Mouse (Mus musculus): ENCODE measurements around the gene Gm7030.
"Not testable (repeated sequence)": the region's sequence is repeated elsewhere in the genome, so short reads cannot be mapped to it uniquely, and the experiment has no call there.

Gm7030 gene

GRCm38 (mm10) chr17:36135421-36136231, 6.4 kb upstream of the Gm7030 start:
- DNase-seq (ENCODE audit: low read depth, low spot score) = not testable (repeated sequence)

DNA sequence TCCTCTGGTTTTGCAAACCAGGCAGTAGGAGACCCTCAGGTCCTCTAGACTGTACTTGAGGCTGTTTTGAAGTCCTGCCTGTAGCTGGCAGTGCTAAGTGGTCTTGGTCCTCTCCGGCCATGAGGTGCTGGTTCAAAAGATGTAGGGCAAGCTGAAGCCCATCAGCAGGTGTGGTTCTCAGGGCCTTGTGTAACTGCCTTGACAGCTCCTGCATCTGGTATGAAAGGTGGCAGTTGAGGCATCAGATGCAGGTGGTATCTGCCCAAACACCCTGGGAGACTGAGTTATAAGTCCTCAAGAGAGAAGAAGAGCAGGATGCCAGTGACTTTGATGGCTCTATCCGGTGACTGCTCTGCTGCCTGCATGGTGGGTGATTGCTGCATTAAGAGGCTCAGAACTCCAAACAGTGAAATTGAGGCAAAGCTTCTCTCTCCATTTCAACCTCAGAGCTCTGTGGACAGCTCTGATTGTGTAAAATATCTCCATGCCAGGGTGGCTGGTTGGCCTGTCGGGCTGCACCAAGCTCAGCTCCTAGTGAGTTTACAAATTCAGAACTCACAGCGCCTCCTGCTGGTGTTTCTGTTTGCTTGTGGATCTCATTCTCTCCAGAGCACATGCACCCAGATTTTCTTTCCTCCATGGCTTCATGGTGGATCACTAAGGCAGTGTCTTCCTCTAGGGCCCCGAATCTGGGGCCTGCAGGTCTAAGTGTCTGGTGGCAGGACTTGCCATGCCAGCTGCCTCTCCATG, 2.5 kb upstream of the Gm7030 start:
- peak; percentile 27 for DNase-seq (ENCODE audit: low read depth, low spot score)

DNA sequence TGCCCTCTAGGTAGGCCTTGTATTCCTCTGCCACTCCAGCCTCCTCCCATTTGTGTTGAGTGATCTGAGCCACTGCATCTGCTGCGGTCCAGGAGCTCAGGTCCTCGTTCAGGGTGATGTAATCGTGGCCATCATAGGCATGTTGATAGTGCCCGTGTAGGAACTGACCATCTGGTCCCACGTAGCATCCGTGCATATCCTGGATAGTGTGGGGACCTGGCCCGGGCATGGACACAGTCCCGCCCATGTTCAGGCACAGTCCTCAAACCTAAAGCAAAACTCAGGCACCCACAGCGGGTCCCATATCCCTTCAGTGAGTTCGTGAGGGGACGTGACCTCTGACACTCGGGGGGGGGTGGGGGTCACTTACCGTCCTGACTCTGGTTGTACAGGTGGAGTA, 700 bp downstream of the Gm7030 start:
- not testable (repeated sequence) for DNase-seq (ENCODE audit: low read depth, low spot score)

- DNase-seq (ENCODE audit: low read depth, low spot score) = not testable (repeated sequence)
Measured at GRCm38 (mm10) chr17:36124111-36124510, 5.1 kb downstream of the Gm7030 start.

DNA sequence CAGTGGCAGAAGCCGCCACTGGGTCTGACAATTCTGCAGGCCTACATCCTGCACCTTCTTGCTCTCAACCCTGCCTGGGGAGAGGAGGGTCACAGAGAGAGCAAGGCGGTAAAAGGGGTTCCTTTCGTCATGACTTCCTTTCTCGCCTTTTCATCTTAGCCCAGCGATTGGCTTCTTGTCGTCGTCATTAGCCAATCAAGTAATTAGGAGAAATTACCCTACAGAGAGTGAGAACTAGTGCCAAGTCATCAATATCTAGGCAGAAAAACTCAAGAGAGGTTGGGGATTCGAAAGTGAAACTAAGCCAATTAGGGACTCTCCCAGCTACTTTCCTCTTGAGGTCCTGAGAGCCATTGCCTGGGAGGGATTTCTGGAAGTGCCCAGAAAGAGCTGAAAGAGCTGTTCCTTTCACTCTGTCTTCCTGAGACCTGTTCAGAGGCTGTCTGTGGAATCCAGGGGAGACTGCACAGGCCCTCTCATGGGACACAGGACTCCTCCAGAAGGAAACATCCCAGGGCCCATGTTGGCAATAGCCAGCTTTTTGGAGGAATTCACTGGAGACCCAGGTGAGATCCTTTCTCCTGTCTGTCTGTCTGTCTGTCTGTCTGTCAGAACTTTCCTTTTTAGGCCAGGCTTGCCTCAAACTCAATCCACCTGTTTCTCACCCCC, 7.7 kb downstream of the Gm7030 start, which contains the start of gene Gm19684:
TSS of gene Gm19684 (plus strand) at position 327 of the 669 bp plus-strand sequence.
- not testable (repeated sequence) for DNase-seq (ENCODE audit: low read depth, low spot score)

- not testable (repeated sequence) for DNase-seq (ENCODE audit: low read depth, low spot score)
Measured at GRCm38 (mm10) chr17:36120839-36121238, 8.4 kb downstream of the Gm7030 start.

- DNase-seq (ENCODE audit: low read depth, low spot score) = not testable (repeated sequence)
Measured at GRCm38 (mm10) chr17:36116545-36116944, 12.7 kb downstream of the Gm7030 start.

GRCm38 (mm10) chr17:36113979-36114593, 15.1 kb downstream of the Gm7030 start:
- DNase-seq (ENCODE audit: low read depth, low spot score) = not testable (repeated sequence)

DNA sequence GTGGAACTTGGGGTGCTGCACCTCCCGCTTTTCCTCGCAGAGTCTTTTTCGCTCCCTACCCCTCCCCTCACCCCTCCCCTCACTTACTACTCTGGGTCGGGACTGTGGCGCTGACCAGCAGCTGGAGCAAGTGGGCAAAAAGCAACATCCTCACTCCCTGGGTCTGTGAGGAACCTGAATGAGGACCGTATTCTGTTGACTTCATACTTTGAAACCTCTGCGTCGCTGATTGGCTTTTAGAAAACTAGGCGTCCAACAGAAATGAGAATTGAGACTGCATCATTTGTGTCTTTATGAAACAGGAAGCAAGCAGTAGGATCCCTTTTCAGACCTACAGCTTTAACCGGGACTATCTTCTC, 17.7 kb downstream of the Gm7030 start:
- DNase-seq (ENCODE audit: low read depth, low spot score) = not testable (repeated sequence)

GRCm38 (mm10) chr17:36110641-36111509, 18.4 kb downstream of the Gm7030 start:
- DNase-seq (ENCODE audit: low read depth, low spot score) = not testable (repeated sequence)

DNA sequence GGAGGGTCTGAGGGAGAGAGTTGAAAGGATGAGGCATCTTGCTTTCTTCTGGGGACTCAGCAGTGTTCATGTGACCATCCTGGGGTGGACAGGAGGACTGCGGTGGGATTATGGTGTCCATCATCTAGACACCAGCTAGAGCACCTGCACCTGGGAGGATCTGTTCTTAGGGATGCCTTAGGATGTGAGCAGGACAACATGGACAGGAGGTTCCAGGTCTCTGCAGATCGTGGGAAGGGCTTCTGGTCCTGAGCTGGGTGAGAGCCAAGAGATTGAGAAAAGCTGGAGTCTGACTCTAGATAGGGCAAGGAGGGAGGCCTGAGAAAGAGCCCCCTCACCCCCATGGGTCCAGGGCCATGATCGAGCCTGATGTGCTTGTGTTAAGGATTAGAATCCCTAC, 19.1 kb downstream of the Gm7030 start:
- DNase-seq (ENCODE audit: low read depth, low spot score) = not testable (repeated sequence)

- not testable (repeated sequence) for DNase-seq (ENCODE audit: low read depth, low spot score)
Measured at GRCm38 (mm10) chr17:36102091-36102490, 27.1 kb downstream of the Gm7030 start.

DNA sequence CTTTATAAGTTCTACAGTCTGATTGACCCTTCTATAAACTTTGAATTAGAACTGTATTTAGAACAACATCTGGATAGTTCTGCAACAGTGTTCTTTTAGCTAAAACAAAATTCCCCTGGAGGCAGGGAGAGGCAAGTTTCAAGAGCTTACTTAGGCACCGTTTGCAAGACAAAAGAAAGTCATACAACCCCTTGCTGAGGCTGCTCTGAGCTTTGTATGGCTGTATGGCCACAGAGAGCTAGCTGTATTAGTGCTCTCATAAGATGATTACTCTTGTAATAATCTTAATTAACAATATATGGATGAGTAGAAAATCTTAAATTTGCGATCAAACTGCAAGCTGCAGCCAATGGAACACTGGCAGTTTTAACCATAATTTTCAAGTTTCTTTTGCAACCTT, 29.6 kb downstream of the Gm7030 start:
- not testable (repeated sequence) for DNase-seq (ENCODE audit: low read depth, low spot score)

- no peak for DNase-seq (ENCODE audit: low read depth, low spot score)
Measured at GRCm38 (mm10) chr17:36093936-36094335, 35.3 kb downstream of the Gm7030 start.

DNA sequence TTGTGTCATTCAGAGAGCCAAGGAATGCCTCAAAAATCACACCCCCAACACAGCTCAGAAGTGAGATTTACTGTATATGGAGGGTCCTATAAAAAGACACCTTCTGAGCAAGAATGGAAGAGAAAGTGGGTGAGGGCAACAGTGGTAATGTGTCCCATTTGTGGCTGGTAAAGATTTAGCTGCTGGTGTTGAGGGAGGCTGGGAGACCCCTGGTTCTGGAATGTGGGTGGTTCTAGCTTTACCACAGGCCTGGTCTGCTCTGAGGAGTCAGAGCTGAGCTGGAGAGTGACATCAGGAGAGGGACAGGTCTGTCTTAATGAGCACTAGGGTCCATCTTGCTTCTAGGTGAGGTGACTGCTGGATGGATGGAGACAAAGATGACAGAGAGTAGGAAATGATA, 36.7 kb downstream of the Gm7030 start:
- not testable (repeated sequence) for DNase-seq (ENCODE audit: low read depth, low spot score)

DNA sequence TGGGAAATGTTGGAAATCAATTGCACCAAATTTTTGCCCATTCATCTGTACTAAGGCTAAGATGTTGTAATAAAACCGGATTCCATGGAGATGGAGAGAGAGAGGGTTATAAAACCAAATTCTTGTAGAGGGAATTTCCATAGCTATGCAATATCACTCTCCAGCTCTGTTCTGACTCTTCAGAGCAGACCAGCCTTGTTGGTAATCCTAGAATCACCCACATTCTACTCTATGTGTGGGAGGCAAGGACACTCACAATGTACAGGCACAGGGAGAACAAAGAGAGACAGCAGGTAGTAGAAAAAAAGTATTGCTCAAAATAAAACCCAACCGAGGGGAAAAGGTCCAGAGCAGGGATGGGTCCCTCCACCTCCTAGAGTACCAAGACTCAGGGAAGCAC, 37.3 kb downstream of the Gm7030 start:
- DNase-seq (ENCODE audit: low read depth, low spot score) = not testable (repeated sequence)

DNA sequence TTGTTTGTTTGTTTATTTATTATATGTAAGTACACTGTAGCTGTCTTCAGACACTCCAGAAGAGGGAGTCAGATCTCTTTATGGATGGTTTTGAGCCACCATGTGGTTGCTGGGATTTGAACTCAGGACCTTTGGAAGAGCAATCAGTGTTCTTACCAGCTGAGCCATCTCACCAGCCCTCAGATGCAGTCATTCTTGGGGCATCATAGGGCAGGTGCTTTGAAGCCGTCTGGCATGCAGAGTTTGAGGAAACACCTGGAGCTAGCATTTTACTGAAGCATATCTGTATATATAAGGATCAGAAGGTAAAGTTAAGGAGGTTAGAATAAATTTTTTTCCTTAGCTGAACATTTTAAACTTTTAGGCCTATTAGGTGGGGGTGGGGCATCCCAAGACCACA, 43.2 kb downstream of the Gm7030 start:
- not testable (repeated sequence) for DNase-seq (ENCODE audit: low read depth, low spot score)

DNA sequence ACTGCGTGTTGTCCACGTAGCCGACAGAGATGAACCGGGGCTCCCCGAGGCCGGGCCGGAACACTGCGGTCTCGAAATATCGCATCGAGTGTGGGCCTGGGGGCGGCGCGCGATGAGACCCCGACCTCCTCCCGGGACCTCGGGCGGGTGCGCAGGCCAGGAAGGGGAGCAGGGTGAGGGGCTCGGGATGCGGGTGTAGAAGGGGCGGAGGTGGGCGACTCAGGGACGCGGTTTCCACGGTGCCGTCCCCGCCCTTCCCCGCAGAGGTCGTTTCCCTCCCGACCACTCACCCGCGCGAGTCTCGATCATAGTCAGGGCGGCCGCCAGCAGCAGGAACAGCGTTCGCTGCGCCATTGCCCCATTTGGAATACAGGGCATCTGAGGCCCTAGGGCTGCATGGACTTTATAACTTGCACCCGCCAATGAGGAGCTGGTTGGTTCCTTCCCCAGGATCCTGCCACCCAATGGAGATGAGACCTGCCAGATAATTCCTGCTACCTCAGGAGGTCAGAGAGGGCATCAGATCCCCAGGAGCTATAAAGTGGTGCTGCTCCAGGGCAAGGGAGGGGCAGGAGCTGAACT, 45.3 kb downstream of the Gm7030 start:
- peak; percentile 11 for DNase-seq (ENCODE audit: low read depth, low spot score)

- peak; percentile 52 for DNase-seq (ENCODE audit: low read depth, low spot score)
Measured at GRCm38 (mm10) chr17:36083266-36083869, 45.9 kb downstream of the Gm7030 start.

All from embryo, embryonic 11.5 days (tissue).